Mouse (Mus musculus) forebrain, embryonic 16.5 days (tissue): ENCODE measurements around the gene Vstm2l. TPM values are rescaled to one million over a fixed set of nuclear protein-coding genes. Genes with fewer than 3 reads are reported as not detected.

Experiments
- ATAC-seq: fragments of 200-750 bp; cut with Nextera tagmentation; 2 replicates; pipeline ENCODE4 v1.8.0; 2017; ENCODE audit warnings: mild to moderate bottlenecking, moderate library complexity
- H3K27ac ChIP-seq: fragments of 300-500 bp; sonication (generic); 2 replicates; pipeline ENCODE4 v1.5.1; 2014; ENCODE audit warnings: low read length, control low read depth
- H3K27me3 ChIP-seq: fragments of 300-500 bp; sonication (generic); replicated peaks from 2 replicates; pipeline ENCODE4 v1.6.1; 2014; ENCODE audit warnings: low read length; ENCODE audit not compliant: control insufficient read depth, insufficient read depth
- H3K36me3 ChIP-seq: fragments of 300-500 bp; sonication (generic); 2 replicates; pipeline ENCODE4 v1.6.1; 2014; ENCODE audit not compliant: control insufficient read depth, insufficient read depth
- H3K4me1 ChIP-seq: fragments of 300-500 bp; sonication (generic); replicated peaks from 2 replicates; pipeline ENCODE4 v1.6.1; 2014; ENCODE audit warnings: low read length; ENCODE audit not compliant: control insufficient read depth, insufficient read depth
- H3K4me2 ChIP-seq: fragments of 300-500 bp; sonication (generic); 2 replicates; pipeline ENCODE4 v1.6.1; 2014; ENCODE audit warnings: mild to moderate bottlenecking, low read length, control low read depth
- H3K4me3 ChIP-seq: fragments of 300-500 bp; sonication (generic); replicated peaks from 2 replicates; pipeline ENCODE4 v1.5.1; 2014; ENCODE audit warnings: mild to moderate bottlenecking, low read length, control low read depth
- H3K9ac ChIP-seq: fragments of 300-500 bp; sonication (generic); replicated peaks from 2 replicates; pipeline ENCODE4 v1.6.1; 2014; ENCODE audit warnings: low read depth, low read length, control low read depth
- H3K9me3 ChIP-seq: fragments of 300-500 bp; sonication (generic); 2 replicates; pipeline ENCODE4 v1.6.1; 2016; ENCODE audit warnings: low read length; ENCODE audit not compliant: control insufficient read depth
- WGBS: fragments of 180-500 bp; shearing (Covaris S2); extraction: QIAGEN DNeasy Blood & Tissue Kit; methylation state at CpG from one replicate; pipeline ENCODE4 v1.1.7; 2014; 5-methylcytosine and 5-hydroxymethylcytosine counted together
- polyA plus RNA-seq: library from polyadenylated mRNA; unstranded; fragments of >200 nt; fragmentation: Nextera tagmentation; extraction: Ambion mirVana; gene quantifications from 2 replicates; pipeline ENCODE4 v1.2.1, GENCODE M21; 2015

Gene Vstm2l
- polyA plus RNA-seq, 1 experiment from 2014 or later: 6.6 TPM

GRCm38 (mm10) chr2:157943514-157944155 is 29.2 kb downstream of the Vstm2l start:
- Histone ChIP-seq H3K4me1 (peaks cover 25% of the 10 kb centered on the region), H3K9ac (peak overlapping the region; percentile 77), H3K9me3 (no peaks in the 10 kb centered on the region), H3K36me3 (no peaks in the 10 kb centered on the region), H3K27me3 (peaks cover 16% of the 10 kb centered on the region; the same call in 1 of the 2 replicates), H3K4me2 (peak overlapping the region; percentile 87), H3K4me3 (peak overlapping the region; percentile 50), H3K27ac (peak overlapping the region; percentile 39; the same call in 1 of the 2 replicates)
- under 1% methylated on average over 47 of the region's 47 CpGs for WGBS
- peak; percentile 83 for ATAC-seq

DNA sequence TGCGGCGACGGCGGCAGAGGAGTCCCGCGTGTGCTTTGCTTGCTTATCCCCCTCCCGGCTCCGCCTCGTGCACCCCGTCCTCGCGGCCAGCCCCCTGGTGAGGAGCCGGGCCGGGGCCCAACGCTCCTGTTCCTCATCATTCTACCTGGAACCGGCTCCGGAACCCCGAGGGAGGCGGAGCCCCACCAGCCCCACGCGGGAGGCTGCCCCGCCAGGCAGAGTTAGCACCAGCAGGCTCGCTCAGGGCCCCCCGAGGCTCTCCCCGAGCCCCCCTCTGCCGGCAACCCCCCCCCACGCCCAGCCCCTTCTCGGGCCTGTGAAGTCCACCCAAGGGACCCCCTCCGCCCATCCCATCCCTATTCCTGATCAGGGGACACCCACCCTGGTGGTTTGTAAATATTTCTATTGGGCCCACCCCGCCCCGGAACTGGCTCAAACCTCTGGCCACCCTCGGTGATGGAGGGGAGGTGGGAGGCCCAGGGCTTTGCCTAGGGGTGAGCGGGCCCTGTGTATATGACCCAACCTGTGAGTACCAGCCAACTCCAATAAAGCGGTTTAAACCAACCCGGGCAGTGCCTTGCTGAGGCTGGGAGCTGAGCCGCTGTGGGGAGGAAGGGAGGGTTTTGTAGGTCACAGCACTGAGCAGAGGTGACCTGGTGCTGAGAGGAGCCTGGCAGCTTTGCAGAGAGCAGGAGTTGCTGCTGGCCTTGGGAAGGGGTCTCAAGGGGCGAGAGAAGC is 29.9 kb downstream of the Vstm2l start:
- Histone ChIP-seq H3K36me3 (no peaks in the 10 kb centered on the region), H3K9ac (peak overlapping the region; percentile 77), H3K4me1 (peaks cover 25% of the 10 kb centered on the region), H3K27me3 (peaks cover 16% of the 10 kb centered on the region; the same call in 1 of the 2 replicates), H3K27ac (no peak overlapping the region), H3K4me3 (peak overlapping the region; percentile 50), H3K9me3 (no peaks in the 10 kb centered on the region), H3K4me2 (peak overlapping the region; percentile 87)
- WGBS: 11% methylated on average over 37 of the region's 37 CpGs
- peak; percentile 13 for ATAC-seq

DNA sequence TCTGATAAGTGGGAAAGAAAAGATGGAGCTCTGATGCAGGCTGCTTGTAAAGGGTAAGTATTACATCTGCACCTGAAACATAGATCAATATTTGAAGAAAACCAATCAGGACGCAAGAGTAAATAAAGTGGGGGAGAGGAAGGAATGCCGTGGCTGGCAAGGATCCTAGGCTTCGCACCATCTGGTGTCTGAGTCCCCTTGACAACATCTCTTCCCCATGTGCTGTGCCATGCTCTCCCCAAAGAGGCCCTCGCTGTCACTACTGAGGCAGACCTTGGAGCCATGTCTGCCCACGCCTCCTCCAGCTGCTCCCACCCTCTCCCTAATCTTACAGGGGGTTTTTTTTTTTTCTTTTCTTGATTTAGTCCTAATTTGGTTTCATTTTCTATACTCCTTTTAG is 39.5 kb downstream of the Vstm2l start:
- H3K4me2 ChIP-seq: no peak overlapping the region
- H3K27ac ChIP-seq: no peak overlapping the region
- peaks cover 16% of the 10 kb centered on the region for H3K4me1 ChIP-seq
- peak; percentile 59 for ATAC-seq
- H3K36me3 ChIP-seq: no peaks in the 10 kb centered on the region
- no peaks in the 10 kb centered on the region for H3K27me3 ChIP-seq
- WGBS: 43% methylated on average over 5 of the region's 5 CpGs
- H3K4me3 ChIP-seq: no peak overlapping the region
- H3K9ac ChIP-seq: no peak overlapping the region
- no peaks in the 10 kb centered on the region for H3K9me3 ChIP-seq

DNA sequence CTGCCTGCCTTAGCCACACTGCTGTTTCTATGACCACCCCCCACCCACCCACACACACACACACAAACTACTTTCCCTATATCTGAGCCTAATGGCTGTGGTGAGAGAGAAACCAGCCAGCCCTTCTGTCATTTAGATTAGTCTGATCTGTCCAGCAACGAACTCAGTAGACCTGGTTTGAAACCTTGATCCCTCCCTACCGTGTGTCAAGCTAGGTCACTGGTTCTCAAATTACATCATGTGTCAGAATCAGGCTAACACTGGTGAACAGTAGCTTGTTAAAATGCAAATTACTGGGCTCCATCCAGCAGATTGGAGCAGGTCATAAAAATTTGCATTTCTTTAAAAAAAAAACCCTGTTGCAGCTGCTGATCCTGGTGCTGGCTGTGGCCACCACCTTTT is 43.3 kb downstream of the Vstm2l start:
- no peak overlapping the region for H3K9ac ChIP-seq
- WGBS: 2% methylated on average over 2 of the region's 2 CpGs
- H3K9me3 ChIP-seq: no peaks in the 10 kb centered on the region
- no peaks in the 10 kb centered on the region for H3K27me3 ChIP-seq
- peaks cover 16% of the 10 kb centered on the region for H3K4me1 ChIP-seq
- no peaks in the 10 kb centered on the region for H3K36me3 ChIP-seq
- H3K4me3 ChIP-seq: no peak overlapping the region
- no peak overlapping the region for H3K27ac ChIP-seq
- no peak overlapping the region for H3K4me2 ChIP-seq
- ATAC-seq: no peak

DNA sequence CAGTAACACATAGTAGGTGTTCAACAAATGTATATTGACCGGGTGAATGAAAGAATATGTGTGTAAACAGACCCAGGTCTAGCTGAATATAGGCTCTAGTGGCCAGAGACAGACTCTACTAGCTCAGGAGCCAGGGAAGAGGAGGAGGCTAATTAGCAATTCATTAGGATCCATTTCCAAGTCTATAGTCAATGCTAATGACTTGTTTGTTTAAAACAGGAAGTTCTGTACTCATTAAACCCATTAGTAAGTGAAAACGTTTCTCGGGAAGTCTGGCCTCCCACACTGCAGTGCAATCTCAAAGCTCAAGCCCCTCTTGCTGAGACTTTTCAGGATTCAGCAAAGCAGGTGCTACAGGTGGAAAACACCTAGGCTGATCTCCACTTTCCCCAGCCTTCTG is 53.4 kb downstream of the Vstm2l start:
- peaks cover 5% of the 10 kb centered on the region; the same call in 1 of the 2 replicates for H3K4me1 ChIP-seq
- H3K36me3 ChIP-seq: no peaks in the 10 kb centered on the region
- no peaks in the 10 kb centered on the region for H3K9me3 ChIP-seq
- H3K27ac ChIP-seq: no peak overlapping the region
- H3K9ac ChIP-seq: no peak overlapping the region
- no peak overlapping the region for H3K4me3 ChIP-seq
- 13% methylated on average over 3 of the region's 3 CpGs for WGBS
- ATAC-seq: 0 out of 2 replicates have a peak, but pooled peaks have one; percentile 20
- no peak overlapping the region for H3K4me2 ChIP-seq
- peaks cover 6% of the 10 kb centered on the region; the same call in 1 of the 2 replicates for H3K27me3 ChIP-seq

GRCm38 (mm10) chr2:157970124-157970523 is 55.7 kb downstream of the Vstm2l start:
- Histone ChIP-seq H3K4me3 (no peak overlapping the region), H3K27ac (no peak overlapping the region)
- 33% methylated on average over 6 of the region's 6 CpGs for WGBS

GRCm38 (mm10) chr2:157970669-157971068 is 56.2 kb downstream of the Vstm2l start:
- Histone ChIP-seq H3K4me2 (no peak overlapping the region), H3K36me3 (no peaks in the 10 kb centered on the region), H3K27me3 (peaks cover 6% of the 10 kb centered on the region; the same call in 1 of the 2 replicates), H3K9me3 (no peaks in the 10 kb centered on the region), H3K4me3 (no peak overlapping the region), H3K9ac (no peak overlapping the region), H3K4me1 (peaks cover 18% of the 10 kb centered on the region), H3K27ac (no peak overlapping the region)
- ATAC-seq: no peak
- WGBS: 8% methylated on average over 3 of the region's 3 CpGs

More at GRCm38 (mm10) chr2:157970124-157970523, 55.7 kb downstream of the Vstm2l start:
- Histone ChIP-seq H3K27me3 (peaks cover 6% of the 10 kb centered on the region; the same call in 1 of the 2 replicates), H3K4me2 (no peak overlapping the region), H3K9me3 (no peaks in the 10 kb centered on the region), H3K9ac (no peak overlapping the region), H3K4me1 (peaks cover 13% of the 10 kb centered on the region), H3K36me3 (no peaks in the 10 kb centered on the region)
- ATAC-seq: peak; percentile 50; the same call in 1 of the 2 replicates

DNA sequence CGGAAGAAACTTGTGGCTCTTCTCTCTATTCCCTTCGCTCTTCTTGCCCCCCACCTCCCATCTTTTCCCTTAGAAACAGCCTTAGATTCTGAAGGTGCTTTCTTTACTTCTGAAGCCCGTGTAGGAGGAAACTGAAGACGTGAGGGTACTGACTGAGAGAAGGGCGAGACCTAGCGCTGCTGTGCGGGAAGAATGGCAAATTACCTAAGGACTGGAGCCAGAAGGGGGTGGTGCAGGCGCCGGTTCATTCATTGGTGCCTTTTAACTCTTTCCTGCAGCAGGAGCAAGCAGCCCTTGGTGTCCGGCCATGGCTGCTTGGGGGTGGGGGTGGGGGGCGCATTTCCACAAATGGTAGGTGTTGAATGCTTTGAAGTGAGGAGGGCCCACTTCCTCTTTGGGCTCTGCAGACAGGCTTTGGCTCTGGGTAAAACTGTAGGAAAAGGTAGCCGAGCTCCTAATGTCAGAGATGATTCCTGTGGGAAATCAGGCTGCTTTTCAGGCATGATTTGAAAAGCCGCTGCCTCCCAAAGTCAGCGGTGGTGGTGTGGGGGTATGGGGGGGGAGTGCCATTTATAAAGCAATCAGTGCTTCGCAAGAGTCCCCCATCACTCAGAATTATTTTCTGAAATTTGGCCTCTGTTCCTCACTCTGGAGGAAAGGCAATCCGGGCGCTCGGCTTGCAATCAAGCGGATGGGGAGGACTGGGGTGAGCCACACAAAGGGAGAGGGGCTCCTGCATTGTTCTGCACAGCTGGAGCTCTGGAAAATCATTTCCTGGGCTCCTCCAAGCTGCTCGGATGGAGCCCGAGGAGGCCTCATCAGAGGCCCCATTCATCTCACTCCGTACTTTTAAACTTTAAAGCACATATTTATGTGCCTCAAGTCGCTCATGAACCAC is 60.4 kb downstream of the Vstm2l start:
- Histone ChIP-seq H3K4me2 (peak overlapping the region; percentile 30), H3K27ac (peak overlapping the region; percentile 68), H3K4me1 (peaks cover 17% of the 10 kb centered on the region), H3K27me3 (no peaks in the 10 kb centered on the region), H3K9me3 (no peaks in the 10 kb centered on the region), H3K9ac (peak overlapping the region; percentile 2; the same call in 1 of the 2 replicates), H3K36me3 (no peaks in the 10 kb centered on the region), H3K4me3 (no peak overlapping the region)
- peak; percentile 82 for ATAC-seq
- 2% methylated on average over 23 of the region's 23 CpGs for WGBS
